Mouse (Mus musculus): Measurements from ENCODE around the gene Mcrip1. TPM values are rescaled to one million over a fixed set of nuclear protein-coding genes. Genes with fewer than 3 reads are reported as not detected.

The Mcrip1 gene
- polyA plus RNA-seq, 1 experiment from 2014 or later = 256 TPM

DNA sequence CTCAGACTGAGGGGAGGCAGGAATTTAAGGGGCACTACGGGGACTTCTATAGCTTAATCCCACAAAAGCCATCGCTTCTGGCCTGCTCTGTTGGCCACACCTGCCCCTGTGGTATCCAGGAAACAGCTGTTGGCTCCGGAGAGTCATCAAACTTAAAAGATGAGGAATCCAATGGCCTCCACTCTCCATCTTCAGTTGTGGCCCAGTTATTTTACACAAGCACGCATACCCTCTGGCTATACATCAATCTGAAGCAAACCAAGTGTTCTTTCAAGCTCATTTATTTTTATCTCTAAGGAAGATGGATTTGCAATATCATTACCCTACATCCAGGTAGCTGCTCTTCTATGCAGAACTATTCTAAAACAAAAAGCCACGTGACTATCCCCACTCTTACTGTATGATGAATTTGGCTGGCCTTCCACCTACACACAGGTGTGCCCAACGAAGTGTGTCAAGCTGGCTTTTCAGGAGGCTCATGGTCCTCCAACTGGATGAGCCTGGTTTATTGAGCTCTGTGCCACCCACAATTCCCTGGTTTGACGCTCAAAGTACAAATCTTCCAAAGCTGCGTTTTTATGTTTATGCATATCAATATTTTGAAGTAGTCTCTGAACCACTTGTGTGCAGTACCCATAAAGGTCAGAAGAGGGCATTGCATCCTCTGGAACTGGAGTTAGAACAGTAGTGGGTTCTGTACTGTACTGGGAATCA is 32.9 kb upstream of the Mcrip1 start:
- H3K4me1 ChIP-seq (replicated peaks; ENCODE audit: control insufficient read depth, insufficient read depth, low read length) = peaks cover 6% of the 10 kb centered on the region
- ATAC-seq (ENCODE audit: low FRiP score) = no peak

DNA sequence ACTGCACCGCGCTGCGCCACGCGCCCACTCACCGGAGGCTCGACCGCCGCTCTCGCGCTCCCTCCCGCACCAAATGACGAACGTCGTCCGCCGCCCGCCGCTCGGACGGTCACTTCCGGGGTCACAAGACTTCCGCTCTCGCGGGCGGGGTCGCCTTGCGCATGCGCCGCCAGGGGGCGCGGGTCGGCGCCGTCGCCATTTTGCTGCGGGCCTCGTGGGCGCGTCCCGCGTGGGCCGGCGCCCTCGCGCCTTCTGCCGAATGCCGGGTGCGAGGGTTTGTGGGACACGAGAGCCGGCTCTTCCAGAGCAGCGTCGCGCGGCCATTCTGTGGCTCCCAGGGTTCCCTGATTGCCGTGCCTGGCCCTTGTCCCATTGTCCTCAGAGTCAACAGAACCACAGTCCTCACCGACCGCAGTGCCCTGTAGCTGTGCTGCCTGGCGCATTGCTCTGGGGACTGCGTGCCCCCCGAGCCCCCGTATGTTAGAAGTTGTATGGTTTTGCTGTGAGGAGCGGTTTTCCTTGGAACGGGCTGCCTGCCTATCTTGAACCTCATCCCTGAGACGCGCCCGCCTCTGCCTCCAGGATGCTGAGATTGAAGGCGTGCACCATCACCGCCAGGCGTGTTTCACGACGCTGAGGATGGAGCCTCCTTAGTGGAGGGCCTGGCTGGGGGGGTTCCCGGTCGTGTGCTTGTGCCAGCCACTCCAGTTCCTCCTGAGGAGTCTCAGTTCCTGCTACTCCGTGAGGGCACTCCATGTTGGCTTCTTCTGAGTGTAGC is 32.2 kb upstream of the Mcrip1 start, which contains the start of gene Arhgdia:
TSS of gene Arhgdia (minus strand) at position 135 of the 778 bp plus-strand sequence.
- Histone ChIP-seq H3K36me3 (ENCODE audit: control insufficient read depth, insufficient read depth, low read length) (peaks cover 26% of the 10 kb centered on the region), H3K27ac (ENCODE audit: low read depth, low read length) (peak within 1 kb of the TSS; percentile 82), H3K9ac (ENCODE audit: low read depth, low read length) (peak within 1 kb of the TSS; percentile 98), H3K4me1 (replicated peaks; ENCODE audit: control insufficient read depth, insufficient read depth, low read length) (peaks cover 6% of the 10 kb centered on the region), H3K4me3 (ENCODE audit: low read depth, low read length) (peak within 1 kb of the TSS; percentile 94), H3K4me2 (replicated peaks; ENCODE audit: low read depth, low read length) (peak within 1 kb of the TSS; percentile 96), H3K27me3 (ENCODE audit: control insufficient read depth, insufficient read depth, low read length) (no peaks in the 10 kb centered on the region), H3K9me3 (ENCODE audit: control insufficient read depth, low read length) (no peaks in the 10 kb centered on the region)
- DNase-seq (ENCODE audit: low spot score) (peak; percentile 93), ATAC-seq (ENCODE audit: low FRiP score) (peak; percentile 64)
- 6% methylated on average over 54 of the region's 75 CpGs for WGBS

More for the DNA sequence above, 32.9 kb upstream of the Mcrip1 start:
- H3K27me3 ChIP-seq (ENCODE audit: control insufficient read depth, insufficient read depth, low read length) = no peaks in the 10 kb centered on the region
- H3K4me3 ChIP-seq (ENCODE audit: low read depth, low read length) = peak overlapping the region; percentile 94; the same call in 1 of the 2 replicates
- no peaks in the 10 kb centered on the region for H3K9me3 ChIP-seq (ENCODE audit: control insufficient read depth, low read length)
- peak overlapping the region; percentile 82 for H3K27ac ChIP-seq (ENCODE audit: low read depth, low read length)
- peaks cover 26% of the 10 kb centered on the region for H3K36me3 ChIP-seq (ENCODE audit: control insufficient read depth, insufficient read depth, low read length)
- 73% methylated on average over 8 of the region's 8 CpGs for WGBS
- H3K4me2 ChIP-seq (replicated peaks; ENCODE audit: low read depth, low read length) = peak overlapping the region; percentile 96
- H3K9ac ChIP-seq (ENCODE audit: low read depth, low read length) = peak overlapping the region; percentile 98
- peak; percentile 33 for DNase-seq (ENCODE audit: low spot score)

DNA sequence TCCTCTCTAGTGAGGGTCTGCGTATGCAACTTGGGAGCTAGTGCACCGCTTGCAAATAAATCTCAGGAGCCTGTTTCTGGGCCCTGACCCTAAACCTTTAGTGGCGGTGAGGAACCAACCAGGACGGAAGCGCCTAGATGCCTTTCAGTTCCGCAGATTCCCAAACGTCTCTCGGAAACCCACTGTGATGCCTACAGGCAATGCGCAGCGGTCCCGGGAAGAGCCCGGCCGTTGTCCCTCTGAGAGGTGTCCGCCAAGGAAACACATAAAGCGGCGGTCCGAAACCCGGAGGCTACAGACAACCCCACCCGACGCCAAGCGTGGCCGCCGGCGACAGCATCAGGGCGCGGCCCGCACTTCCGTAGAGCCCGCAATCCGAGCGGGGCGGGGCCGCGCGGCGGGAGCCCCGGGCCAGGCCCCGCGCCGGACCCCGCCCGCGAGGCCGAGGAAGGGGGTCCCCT is 31.4 kb upstream of the Mcrip1 start:
- H3K4me3 ChIP-seq (ENCODE audit: low read depth, low read length) = peak overlapping the region; percentile 94
- peak overlapping the region; percentile 96 for H3K4me2 ChIP-seq (replicated peaks; ENCODE audit: low read depth, low read length)
- no peaks in the 10 kb centered on the region for H3K27me3 ChIP-seq (ENCODE audit: control insufficient read depth, insufficient read depth, low read length)
- WGBS = under 1% methylated on average over 33 of the region's 44 CpGs
- H3K9me3 ChIP-seq (ENCODE audit: control insufficient read depth, low read length) = no peaks in the 10 kb centered on the region
- H3K9ac ChIP-seq (ENCODE audit: low read depth, low read length) = peak overlapping the region; percentile 98
- peaks cover 6% of the 10 kb centered on the region for H3K4me1 ChIP-seq (replicated peaks; ENCODE audit: control insufficient read depth, insufficient read depth, low read length)
- peak overlapping the region; percentile 82 for H3K27ac ChIP-seq (ENCODE audit: low read depth, low read length)
- ATAC-seq (ENCODE audit: low FRiP score) = peak; percentile 29; the same call in 1 of the 2 replicates
- peaks cover 25% of the 10 kb centered on the region for H3K36me3 ChIP-seq (ENCODE audit: control insufficient read depth, insufficient read depth, low read length)
- peak; percentile 59 for DNase-seq (ENCODE audit: low spot score)

DNA sequence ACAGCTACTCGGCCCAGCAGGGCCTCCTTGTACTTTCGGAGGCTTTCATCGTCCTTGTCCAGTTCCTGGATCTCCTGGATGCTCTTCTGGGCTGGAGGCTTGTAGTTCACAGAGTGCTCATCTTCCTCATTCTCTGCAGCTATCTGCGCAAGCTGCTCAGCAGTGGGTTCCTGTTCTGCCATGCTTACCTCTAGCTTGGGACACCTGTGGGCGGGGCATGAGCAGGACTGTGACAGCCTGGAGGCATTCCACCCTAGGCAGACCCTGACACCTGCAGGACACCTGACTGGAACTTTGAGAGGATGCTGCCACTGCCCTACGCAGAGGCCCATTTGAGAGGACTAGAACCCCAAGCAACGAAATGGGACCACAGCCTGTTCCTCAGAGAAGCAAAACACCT is 30.7 kb upstream of the Mcrip1 start:
- H3K4me2 ChIP-seq (replicated peaks; ENCODE audit: low read depth, low read length) = peak overlapping the region; percentile 96
- DNase-seq (ENCODE audit: low spot score) = no peak
- peak overlapping the region; percentile 98 for H3K9ac ChIP-seq (ENCODE audit: low read depth, low read length)
- H3K9me3 ChIP-seq (ENCODE audit: control insufficient read depth, low read length) = no peaks in the 10 kb centered on the region
- H3K4me1 ChIP-seq (replicated peaks; ENCODE audit: control insufficient read depth, insufficient read depth, low read length) = peaks cover 6% of the 10 kb centered on the region
- peak overlapping the region; percentile 82 for H3K27ac ChIP-seq (ENCODE audit: low read depth, low read length)
- H3K36me3 ChIP-seq (ENCODE audit: control insufficient read depth, insufficient read depth, low read length) = peaks cover 20% of the 10 kb centered on the region
- H3K27me3 ChIP-seq (ENCODE audit: control insufficient read depth, insufficient read depth, low read length) = no peaks in the 10 kb centered on the region
- no peak for ATAC-seq (ENCODE audit: low FRiP score)
- WGBS = 63% methylated on average over 7 of the region's 7 CpGs
- H3K4me3 ChIP-seq (ENCODE audit: low read depth, low read length) = peak overlapping the region; percentile 94

DNA sequence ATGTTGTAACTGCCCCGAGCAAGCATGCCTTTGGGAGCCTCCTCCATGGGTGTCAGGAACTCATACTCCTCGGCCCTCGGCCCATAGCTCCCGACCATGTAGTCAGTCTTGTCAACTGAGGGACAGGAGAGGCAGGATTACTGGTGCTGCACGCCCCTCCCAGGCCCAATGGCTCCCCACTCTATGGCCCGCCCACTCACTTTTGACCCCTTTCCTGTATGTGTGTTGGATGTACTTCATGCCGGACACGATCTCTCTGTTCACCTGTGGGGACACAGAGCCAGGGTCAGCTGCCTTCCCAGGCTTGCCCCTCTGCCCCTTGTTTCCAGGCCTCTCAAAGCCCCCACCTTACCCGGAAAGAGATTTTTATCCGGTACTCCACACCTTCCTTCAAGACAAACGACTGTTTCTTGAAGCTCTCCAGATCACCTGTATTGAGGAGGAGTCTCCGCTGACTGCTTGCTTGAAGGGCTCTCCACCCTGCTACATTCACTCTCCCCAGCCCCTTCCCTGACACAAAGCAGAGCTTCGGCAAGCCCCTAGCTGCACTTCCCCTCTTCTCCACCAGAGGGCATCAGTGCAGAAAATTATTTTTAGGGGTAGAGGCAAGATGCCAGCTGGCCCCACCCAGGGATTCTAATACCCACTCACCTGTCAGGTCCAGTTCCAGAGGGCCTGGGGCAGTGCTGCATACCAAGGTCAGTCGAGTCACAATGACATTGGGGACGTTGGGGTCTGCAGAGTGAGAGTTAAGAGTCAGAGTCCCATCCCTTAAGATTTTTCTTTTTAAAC is 30.0 kb upstream of the Mcrip1 start:
- ATAC-seq (ENCODE audit: low FRiP score) (no peak), DNase-seq (ENCODE audit: low spot score) (peak; percentile 92)
- Histone ChIP-seq H3K4me1 (replicated peaks; ENCODE audit: control insufficient read depth, insufficient read depth, low read length) (peaks cover 8% of the 10 kb centered on the region), H3K9ac (ENCODE audit: low read depth, low read length) (peak overlapping the region; percentile 98), H3K27me3 (ENCODE audit: control insufficient read depth, insufficient read depth, low read length) (no peaks in the 10 kb centered on the region), H3K27ac (ENCODE audit: low read depth, low read length) (peak overlapping the region; percentile 51; the same call in 1 of the 2 replicates), H3K36me3 (ENCODE audit: control insufficient read depth, insufficient read depth, low read length) (peaks cover 19% of the 10 kb centered on the region), H3K4me2 (replicated peaks; ENCODE audit: low read depth, low read length) (peak overlapping the region; percentile 96), H3K4me3 (ENCODE audit: low read depth, low read length) (peak overlapping the region; percentile 94), H3K9me3 (ENCODE audit: control insufficient read depth, low read length) (no peaks in the 10 kb centered on the region)
- 71% methylated on average over 15 of the region's 15 CpGs for WGBS

DNA sequence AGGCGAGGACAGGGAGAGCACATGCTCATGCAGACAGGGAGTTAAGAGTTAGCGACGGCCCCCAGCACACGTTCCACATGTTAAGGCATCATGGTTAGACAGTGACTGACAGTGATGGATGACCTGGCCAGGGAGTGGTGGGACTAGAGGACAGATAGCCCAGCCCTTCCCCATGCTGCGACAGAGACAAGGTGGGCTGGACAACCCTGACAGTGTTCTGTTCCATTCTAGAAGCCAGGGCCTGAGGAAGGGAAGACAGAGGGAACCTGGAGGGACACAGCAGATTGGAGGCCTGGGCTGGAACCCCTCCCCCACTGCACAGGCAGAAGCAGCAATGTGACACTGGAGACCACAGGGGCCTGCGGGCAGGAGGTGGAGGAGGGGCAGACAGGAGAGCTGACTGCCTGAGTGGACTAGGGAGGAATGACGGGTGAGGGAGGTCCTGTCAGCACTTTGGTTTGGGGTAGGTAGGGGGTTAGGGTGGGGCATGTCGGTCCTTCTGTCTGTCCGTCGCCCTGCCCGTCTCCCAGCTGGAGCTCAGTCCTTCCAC is 29.2 kb upstream of the Mcrip1 start:
- ATAC-seq (ENCODE audit: low FRiP score) (no peak), DNase-seq (ENCODE audit: low spot score) (no peak)
- peaks cover 12% of the 10 kb centered on the region for H3K4me1 ChIP-seq (replicated peaks; ENCODE audit: control insufficient read depth, insufficient read depth, low read length)
- H3K27me3 ChIP-seq (ENCODE audit: control insufficient read depth, insufficient read depth, low read length) = no peaks in the 10 kb centered on the region
- H3K36me3 ChIP-seq (ENCODE audit: control insufficient read depth, insufficient read depth, low read length) = peaks cover 19% of the 10 kb centered on the region
- H3K4me2 ChIP-seq (replicated peaks; ENCODE audit: low read depth, low read length) = no peak overlapping the region
- no peak overlapping the region for H3K27ac ChIP-seq (ENCODE audit: low read depth, low read length)
- 72% methylated on average over 11 of the region's 11 CpGs for WGBS
- H3K9me3 ChIP-seq (ENCODE audit: control insufficient read depth, low read length) = no peaks in the 10 kb centered on the region
- H3K9ac ChIP-seq (ENCODE audit: low read depth, low read length) = no peak overlapping the region
- H3K4me3 ChIP-seq (ENCODE audit: low read depth, low read length) = no peak overlapping the region

DNA sequence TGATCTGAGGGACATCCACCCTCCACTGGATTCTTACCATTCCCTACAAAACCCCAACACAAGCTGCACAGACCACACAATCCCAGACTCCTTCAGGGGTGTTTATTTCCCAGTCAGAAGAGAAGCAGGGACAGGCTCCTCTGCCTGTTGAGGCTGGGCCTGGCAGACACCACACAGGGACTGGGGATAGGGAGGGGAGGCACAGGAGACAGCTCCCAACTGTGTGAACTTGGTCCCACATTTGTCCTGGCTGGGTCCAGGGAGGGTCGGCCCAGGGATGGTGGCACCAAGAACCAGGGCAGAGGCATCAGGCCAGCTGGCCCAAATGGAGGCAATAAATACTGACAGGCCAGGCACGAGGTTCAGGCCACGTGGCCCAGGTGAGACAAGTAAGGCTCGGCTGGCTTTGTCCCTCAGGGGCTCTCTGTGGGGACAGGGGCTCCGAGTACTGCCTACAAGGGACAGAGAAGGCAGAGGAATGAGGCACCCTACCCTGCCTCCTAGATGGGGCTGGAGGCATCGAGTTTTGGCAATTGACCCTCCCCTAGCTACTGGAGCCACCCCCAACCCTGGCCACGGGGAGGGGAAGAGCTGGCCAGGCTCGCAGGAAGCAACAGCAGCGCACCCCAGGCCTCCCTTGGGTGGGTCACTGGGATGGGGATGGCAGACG is 28.6 kb upstream of the Mcrip1 start:
- Histone ChIP-seq H3K9ac (ENCODE audit: low read depth, low read length) (peak overlapping the region; percentile 28; the same call in 1 of the 2 replicates), H3K4me1 (replicated peaks; ENCODE audit: control insufficient read depth, insufficient read depth, low read length) (peaks cover 12% of the 10 kb centered on the region), H3K36me3 (ENCODE audit: control insufficient read depth, insufficient read depth, low read length) (peaks cover 19% of the 10 kb centered on the region), H3K4me2 (replicated peaks; ENCODE audit: low read depth, low read length) (no peak overlapping the region), H3K4me3 (ENCODE audit: low read depth, low read length) (no peak overlapping the region), H3K9me3 (ENCODE audit: control insufficient read depth, low read length) (no peaks in the 10 kb centered on the region), H3K27me3 (ENCODE audit: control insufficient read depth, insufficient read depth, low read length) (no peaks in the 10 kb centered on the region), H3K27ac (ENCODE audit: low read depth, low read length) (no peak overlapping the region)
- no peak for DNase-seq (ENCODE audit: low spot score)
- no peak for ATAC-seq (ENCODE audit: low FRiP score)
- WGBS = 85% methylated on average over 10 of the region's 10 CpGs

Measured in hindbrain, embryonic 11.5 days (tissue).